Mouse (Mus musculus): Measurements from ENCODE around the gene Skap1.
A peak's percentile ranks its signal among the peaks of the same experiment; 100 is the strongest.

Gene Skap1

DNA sequence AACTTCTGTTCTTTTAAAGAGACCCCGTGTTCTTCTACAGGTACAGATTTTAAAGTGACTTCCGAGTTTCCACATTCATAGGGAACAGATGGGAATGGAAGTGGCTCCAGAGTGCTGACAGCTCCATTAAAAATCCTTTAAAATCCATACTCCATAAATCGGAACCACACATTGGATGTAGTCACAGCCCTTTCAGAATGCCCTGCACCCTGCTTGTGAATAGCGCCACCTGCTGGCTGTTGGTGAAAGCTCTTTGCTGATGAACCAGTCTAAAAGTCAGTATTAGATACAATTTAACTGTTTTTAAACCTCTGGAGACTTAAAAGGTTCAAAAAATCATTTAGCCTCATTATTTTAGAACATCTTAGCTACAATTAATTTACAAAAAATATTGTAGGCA lies 156.8 kb downstream of the Skap1 start:
- DNase-seq (ENCODE audit: low spot score in 2 of 2) = peak; percentile 27 to 71

DNA sequence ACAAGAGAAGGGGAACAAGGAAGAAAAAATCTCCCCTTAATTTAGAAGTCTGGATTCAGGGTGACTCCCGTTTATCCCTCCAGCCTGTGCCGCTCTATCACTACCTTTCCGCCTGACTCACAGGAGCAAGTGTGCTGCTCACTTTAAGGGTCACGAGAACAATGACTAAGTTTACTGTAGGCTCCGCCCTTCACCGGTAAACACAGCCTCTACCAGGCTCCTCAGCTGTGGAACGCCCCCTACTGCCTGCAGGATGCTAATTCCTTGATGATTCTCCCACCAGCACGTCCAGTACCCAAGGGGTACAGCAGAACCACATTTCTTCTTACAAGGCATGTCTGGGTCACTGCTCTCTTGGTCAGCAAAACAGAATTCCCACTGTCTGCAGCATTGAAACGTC lies 158.4 kb downstream of the Skap1 start:
- peak in 1 of 2 experiments; percentile 16 for DNase-seq (ENCODE audit: low spot score in 2 of 2)

DNA sequence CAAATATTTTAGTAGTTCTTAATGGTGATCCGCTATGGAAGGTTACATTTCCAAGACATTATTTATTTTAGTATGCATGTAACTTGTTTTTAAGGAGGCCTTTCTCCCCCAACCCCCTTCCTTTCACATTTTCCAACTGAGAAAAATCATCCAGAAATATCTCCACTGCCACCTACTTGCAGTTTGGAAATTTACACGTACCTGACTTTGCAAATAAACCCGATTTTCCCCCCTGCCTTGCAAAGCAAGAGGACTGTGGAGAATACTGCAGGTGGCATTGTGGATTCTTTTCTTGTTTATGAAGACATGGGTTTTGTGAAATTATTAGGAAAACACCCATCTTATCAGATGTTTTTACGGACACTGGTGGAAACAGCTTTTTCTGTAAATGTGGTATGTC lies 160.0 kb downstream of the Skap1 start:
- no peak for DNase-seq (ENCODE audit: low spot score in 2 of 2)

DNA sequence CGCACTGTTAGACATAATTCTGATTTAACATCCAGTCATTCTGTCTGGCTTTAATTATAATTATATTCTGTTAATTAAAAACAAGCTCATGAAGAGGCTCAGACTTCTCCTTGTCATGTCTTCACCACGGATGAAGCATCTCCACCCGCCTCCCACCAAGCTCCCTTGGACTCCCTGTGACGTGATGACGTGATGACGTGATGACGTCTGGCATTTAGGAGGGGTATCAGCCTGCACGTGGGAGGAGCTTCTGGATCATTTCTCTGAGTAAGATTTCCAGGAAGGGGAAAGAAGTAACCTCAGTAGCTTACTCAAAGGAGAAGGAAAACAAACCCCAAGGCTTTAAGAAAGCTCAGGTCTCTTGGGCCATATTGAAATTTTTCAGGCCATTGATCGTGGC lies 165.4 kb downstream of the Skap1 start:
- no peak for DNase-seq (ENCODE audit: low spot score in 2 of 2)

DNA sequence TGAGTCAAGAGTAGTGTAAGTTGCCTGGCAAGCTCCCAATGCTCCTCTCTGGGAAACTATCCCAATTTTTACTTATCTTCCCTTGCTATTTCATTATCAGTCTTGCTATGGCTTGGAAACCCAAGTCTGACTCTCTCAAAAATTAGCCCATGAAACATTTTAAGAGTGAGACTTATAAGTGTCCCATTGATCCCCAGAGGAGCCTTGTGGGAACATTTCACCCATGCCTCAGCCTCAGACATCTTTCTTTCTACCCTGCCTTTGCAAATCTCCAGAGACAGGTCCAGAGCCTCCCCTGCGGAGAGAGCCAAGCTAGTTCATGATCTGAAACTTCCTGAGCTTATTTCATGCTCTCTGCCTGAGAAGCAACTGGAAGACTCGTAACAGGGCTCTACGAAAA lies 167.1 kb downstream of the Skap1 start:
- no peak for DNase-seq (ENCODE audit: low spot score in 2 of 2)

DNA sequence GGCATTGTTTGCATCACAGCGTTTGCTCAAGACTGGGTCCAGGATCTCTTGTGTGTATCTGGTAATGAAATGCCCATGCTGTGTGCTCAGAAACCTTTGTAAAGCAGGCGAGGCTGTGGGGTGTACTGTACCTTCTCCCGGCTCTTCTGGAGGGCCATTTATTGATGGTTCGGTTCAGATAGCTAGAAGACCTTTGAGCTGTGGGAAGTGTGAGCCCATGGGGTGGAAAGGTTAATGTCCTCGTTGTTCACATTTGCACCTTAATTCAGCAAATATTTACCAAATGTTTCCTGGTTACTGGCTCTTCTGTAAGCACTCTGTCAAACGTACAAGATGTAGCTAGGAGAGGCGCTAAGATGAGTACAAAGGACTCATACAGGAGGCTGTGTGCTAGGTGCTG lies 173.5 kb downstream of the Skap1 start:
- no peak for DNase-seq (ENCODE audit: low spot score in 2 of 2)

DNA sequence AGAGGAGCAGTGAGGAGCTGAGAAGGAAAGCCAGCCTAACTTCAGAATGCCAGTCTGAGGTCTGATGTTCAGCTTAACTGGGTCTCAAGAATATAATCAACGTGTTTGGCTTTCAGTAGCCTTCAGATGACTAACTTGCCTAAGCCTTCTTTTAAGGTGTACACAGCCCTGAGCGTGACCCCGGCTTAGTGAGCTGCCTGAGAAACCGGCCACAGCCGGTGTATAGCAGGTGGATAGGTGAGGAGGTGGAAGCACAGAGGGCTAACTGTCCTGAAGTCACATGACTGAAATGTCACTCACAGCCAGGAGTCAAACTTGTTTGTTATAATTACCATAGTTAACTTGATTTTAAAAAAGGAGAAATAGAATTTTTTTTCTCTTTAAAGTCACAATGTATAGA lies 175.4 kb downstream of the Skap1 start:
- no peak for DNase-seq (ENCODE audit: low spot score in 2 of 2)

DNA sequence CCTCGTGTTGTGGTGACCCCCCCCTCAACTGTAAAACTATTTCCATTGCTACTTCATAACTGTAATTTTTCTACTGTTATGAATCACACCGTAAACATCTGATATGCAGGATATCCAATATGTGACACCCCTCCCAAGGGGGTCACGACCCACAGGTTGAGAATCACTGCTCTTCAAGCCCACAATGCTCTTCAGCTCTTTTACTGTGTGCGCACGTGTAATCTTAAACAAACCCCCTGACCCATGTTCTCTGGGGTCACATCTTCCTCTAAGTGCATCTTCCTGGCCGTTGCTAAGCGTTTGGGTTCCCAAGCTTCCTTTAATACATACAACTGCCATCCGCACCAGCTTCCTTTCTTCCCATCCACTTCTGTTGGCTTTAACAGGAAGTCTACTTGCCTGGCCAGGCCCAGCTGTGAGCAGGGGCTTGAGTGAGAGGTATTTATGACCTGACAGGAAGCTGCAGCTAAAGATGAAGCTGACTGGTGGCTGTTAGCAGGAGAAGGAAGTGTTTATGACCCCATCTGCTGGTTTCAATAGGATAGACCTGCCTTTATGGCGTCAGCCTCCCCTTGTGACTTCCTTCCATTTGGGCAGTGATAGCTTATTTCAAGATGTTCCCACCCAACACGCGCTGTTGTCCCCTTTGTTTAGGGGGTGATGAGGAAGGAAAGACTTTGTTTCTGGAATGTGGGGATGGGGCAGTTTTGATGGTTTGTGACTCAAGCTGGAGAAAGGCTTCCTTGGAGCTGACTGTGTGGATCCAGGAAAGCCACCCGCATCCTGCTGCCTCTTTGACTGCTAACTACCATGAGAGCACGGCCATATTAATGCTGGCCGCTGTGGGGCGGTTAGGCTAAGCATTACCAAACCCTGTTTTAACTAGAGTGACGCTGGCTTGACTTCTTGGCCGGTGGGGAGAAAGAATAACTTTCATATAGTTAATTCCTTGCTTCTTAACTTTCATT lies 178.1 kb downstream of the Skap1 start:
- DNase-seq (ENCODE audit: low spot score in 2 of 2) = no peak

DNA sequence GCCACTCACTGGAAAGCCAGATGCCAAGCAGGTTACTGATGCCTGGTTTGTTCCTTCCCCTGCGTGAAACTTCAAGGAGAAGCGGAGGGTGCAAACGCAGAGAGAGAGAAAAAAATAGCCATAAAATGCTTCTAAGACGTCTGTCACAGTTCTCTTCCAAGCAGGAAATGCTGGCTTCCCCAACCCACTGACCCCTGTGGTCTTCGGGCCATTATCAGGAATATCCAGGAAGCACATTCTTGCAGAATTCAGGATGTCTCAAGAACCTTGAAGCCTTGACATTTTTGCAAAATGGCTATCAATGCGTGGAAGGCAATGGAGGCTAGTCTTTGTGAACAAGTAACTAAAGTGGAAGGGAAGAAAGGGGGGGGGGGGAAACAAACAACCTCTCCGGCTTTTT lies 180.6 kb downstream of the Skap1 start:
- DNase-seq (ENCODE audit: low spot score in 2 of 2) = no peak

DNA sequence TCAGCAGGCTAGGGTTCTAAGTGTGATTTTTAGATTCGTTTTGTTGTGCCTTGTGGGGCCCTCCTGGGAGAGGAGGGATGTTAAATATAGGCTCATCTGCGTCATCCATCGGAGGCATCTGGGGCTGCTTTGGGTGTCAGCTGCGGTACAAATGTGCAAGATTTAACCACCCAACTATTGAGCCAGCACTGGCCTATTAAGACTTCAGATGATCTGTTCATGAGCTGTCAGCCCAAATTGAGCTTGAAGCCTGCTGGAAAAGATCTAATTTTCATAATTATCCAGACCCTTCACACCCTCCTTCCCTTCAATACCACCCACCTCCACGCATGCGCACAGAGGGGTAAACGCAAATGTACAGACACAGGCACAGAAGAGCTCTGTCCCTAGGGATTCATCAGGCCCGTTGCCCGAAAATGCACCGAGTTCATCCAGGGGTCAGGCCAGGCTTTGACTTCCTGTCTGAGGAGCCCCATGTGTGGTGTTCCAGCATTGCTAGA lies 181.2 kb downstream of the Skap1 start:
- DNase-seq (ENCODE audit: low spot score in 2 of 2) = no peak

DNA sequence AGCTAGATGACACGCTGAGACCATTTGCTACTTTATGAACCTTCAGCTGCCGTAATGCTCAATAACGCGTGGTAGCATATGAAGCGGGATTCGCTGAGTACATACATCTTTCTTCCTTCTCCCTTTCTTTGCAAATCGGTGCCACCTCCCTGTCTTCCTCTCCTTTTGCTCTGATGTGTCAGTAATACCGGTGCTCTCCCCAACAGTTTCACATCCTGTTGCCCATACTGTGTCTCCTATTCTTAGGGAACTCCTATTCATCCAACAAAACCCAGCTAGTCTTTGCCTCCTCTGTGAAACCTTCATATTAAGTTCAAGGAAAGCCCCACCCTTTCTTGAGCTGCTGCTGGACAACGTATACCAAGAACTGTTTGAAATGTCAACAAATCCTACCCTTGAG lies 187.5 kb downstream of the Skap1 start:
- no peak for DNase-seq (ENCODE audit: low spot score in 2 of 2)

DNA sequence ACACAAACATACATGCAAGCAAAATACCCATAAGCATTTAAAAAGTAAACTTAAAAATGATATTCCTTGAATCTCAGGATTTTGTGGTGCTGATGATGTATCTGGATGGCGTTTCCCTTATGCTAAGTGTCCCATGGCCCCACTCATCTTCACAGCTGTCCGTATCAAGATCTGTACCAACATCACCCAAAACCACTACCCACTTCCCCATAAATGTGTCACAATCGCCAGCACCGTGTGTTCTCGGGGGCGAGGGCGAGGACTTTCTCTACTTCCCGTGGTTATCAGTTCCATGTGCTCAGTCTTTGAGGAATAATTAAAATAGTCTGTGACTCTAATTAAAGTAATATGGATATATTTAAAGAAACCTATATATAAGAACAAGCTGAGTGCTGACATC lies 189.5 kb downstream of the Skap1 start:
- no peak for DNase-seq (ENCODE audit: low spot score in 2 of 2)

DNA sequence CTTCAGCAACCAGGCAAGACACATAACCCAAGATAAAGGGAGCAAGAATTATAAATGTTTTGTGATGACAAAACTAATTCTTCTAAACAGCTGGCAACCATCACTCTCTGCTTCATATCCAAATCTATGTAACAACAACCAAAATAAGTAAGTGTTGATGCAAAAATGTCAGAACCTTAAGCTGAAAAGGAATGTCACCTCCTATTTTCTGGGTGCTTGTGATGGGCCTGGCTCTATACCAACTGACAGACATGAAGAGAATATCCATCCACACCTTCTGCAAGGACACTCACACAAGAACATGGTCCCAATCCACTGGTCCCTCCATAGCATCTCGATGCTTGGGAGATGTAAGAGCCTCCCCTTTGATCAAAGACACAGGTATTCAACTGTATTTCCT lies 194.0 kb downstream of the Skap1 start:
- DNase-seq (ENCODE audit: low spot score in 2 of 2) = no peak

DNA sequence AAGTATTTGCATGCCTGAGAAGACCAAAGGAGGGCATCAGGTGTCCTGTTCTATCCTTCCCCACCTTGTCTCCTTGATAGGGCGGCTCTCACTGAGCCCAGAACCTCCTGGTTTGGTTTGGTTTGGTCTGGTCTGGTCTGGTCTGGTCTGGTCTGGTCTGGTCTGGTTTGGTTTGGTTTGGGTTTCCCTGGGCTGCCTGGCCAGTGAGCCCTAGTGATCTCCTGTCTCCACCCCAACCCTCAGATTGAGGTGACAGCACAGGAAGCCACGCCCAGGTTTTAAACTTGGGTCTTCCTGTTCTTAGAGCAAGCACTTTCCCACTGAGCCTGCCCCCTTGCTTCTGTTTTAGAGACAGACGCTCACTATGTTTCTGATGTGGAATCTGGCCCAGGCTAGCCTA lies 202.5 kb downstream of the Skap1 start:
- DNase-seq (ENCODE audit: low spot score in 2 of 2) = peak in 1 of 2 experiments; percentile 16

DNA sequence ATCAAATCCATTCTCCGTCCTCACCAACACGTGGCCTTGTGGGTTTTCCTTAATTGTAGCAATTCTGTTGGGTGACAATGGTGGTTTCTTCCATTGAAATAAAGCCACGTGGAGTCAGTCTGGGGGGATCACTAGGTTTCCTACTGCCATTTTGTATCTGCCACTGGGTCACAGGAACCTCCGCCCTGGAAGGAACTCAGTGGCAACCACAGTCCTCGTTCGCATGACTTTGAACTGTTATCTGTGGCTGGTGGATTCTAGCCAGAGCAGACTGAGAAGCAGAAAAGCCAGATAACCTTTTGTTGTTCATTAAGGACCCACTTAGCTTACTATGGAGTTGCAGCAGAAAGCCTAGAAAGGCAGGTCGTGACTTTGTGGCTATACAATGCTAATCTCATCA lies 204.0 kb downstream of the Skap1 start:
- DNase-seq (ENCODE audit: low spot score in 2 of 2) = no peak

DNA sequence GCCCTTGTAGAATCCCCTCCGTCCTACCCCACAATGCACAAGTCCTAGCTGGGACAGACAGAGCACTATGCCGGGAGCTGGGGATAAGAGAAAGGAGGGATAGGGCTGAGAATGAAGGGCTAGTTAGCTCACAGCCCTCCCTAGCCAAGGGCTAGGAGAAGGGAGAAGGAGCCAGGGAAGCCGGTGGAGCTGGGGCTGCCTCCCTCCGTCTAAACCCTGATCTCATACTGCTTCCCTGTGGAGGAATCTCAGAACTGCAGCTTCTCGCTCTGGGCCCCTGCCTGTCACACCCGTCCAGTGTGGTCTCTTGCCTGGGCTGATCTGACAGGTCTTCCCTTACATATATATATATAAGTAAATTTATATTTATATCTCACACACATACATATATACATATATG lies 209.4 kb downstream of the Skap1 start:
- DNase-seq (ENCODE audit: low spot score in 2 of 2) = no peak

DNA sequence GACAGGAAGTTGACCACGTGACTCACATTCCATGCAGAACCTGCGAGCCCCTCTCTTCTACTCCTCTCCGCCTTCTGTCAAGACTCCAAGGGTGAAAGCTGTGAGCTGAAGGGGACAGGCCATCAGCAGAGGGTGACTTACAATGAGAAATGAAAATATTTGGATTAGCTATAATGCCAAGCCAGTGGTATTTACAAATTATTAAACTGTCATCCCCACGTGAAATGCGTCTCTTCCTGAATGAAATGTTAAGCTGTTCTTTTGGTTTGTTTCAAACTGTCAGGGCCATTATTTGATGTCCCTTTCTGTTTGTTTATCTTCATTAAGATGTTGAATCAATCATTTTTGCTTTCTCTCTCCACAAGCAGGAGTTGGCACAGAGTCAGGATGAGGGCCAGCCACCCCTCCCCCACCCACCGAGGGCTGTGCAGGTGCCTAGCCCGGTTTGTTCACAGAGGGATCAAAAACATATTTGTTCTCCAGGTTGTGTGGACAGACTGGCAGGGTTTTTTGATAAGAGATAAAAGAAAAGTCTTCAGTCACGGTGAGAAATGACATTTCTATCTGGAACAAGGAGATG lies 210.5 kb downstream of the Skap1 start:
- DNase-seq (ENCODE audit: low spot score in 2 of 2) = peak in 1 of 2 experiments; percentile 9

DNA sequence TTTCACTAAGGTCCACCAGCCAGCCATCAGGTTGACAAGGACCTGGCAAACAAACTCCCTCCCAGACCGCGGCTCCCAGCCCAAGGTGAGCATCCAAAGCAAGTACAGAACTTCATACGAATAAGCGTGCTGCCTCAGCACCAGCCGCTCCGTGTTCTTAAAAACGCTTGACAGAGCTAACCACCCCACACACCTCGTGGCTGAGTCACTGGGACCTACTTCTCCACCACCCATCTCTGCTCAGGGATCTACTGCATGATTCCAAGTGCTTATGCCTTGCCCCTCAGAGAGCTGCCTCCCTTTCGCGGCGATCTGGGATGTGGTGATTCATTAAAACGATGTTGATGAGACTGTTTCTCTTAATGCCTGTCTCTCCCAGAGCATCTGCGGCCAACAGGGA lies 213.6 kb downstream of the Skap1 start:
- DNase-seq (ENCODE audit: low spot score in 2 of 2) = no peak

DNA sequence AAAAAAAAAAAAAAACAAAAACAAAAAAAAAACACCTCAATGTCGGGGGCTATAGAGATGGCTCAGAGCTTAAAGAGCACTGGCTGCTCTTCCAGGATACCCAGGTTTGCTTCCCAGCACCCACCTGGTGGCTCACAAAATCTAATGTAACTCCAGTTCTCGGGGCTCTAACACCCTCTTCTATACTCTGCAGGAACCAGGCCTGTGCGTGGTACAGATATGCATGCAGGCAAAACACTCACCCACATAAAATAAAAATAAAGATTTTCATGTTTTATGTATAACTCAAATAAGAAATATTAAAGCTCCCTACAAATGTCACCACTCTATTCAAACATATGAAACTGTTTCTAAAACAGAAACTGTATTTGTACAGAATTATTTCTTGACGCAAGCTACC lies 214.6 kb downstream of the Skap1 start:
- no peak for DNase-seq (ENCODE audit: low spot score in 2 of 2)

DNA sequence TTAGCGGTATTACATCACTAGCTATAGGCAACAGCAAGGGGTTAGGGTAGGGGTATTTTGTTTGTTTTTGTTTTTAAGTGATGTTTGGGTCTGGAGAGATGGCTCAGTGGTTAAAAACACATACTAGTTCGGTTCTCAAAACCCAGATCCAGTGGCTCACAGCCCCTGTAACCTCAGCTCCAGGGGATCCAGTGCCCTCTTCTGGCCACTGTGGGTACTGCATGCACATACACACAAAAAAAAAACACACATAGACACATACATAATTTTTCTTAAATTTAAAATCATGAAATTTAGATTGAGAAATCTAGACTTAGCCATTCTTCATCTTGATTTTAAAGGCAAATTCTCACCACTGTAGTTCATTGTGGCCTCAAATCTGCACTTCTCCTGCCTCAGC lies 221.0 kb downstream of the Skap1 start:
- peak in 1 of 2 experiments; percentile 18 for DNase-seq (ENCODE audit: low spot score in 2 of 2)

DNA sequence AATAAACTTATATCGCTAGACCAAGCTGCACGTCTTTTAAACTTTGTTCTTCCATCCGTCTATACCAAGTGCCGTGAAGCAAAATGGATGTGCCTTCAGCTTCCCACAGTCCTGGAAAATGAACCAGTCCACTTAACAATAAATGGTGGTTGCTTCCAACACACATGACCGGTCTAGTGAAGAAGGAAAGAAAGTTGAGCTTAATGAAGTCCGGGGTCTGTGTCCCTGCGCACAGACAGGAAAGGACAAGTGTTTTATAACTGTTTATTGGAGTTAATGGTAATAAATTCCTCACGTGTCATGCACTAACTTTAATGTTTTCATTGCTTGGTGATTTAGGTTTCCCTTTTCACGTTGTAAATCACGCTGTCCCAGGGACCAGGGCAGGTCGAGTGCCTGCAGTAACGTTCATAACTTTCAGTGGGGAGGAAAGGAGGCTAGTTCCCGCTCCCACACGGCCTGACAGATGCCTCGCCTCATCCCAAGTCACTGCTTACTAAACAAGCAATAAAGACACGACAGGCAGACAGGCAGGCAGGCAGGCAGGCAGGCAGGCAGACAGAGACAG lies 222.4 kb downstream of the Skap1 start:
- no peak for DNase-seq (ENCODE audit: low spot score in 2 of 2)

DNA sequence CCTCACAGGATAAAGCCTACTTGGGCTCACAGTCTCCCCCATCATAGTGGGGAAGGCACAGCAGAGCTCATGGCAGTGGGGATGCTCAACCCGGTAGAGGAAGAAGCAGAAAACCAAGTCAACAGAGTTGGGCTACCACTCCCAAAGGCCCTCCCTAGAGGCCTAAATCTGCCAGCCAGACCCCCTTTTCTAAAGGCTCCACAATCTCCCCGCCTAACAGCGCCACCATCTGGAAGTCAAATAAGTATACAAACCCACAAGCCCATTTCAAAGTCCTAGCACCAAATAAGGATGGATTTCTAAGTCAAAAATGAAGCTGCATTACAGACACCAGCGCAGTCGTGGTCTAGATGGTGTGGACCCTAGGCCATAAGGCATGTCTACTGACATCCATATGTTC lies 227.9 kb downstream of the Skap1 start:
- no peak for DNase-seq (ENCODE audit: low spot score in 2 of 2)

DNA sequence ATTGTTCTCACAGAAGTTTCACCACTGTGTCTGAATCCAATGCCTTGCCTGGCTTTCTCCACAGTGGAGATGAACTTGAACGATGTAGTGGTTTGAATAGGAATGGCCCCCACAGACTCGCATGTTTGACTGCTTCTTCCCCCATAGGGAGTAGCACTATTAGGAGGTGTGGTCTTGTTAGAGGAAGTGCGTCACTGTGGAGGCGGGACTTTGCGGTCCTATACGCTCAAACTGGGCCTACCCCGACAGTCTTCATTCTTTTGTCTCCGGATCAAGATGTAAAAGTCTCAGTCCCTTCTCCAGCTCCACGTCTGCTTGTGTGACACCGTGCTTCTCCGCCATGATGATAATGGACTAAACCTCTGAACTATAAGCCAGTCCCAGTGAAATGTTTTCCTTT lies 229.0 kb downstream of the Skap1 start:
- DNase-seq (ENCODE audit: low spot score in 2 of 2) = no peak

Data from thymus, postnatal 10 days (tissue).